Mouse (Mus musculus) stomach, embryonic 15.5 days (tissue): Measurements from ENCODE around the gene Ing3. TPM values are rescaled to one million over a fixed set of nuclear protein-coding genes. Genes with fewer than 3 reads are reported as not detected.

Experiments
- ATAC-seq: fragments of 200-750 bp; cut with Nextera tagmentation; 2 replicates; pipeline ENCODE4 v1.8.0; 2017; ENCODE audit warnings: low read depth, moderate number of reproducible peaks, moderate TSS enrichment; ENCODE audit not compliant: insufficient read depth, low FRiP score
- H3K27ac ChIP-seq: fragments of 300-500 bp; sonication (generic); 2 replicates; pipeline ENCODE4 v1.5.1; 2015; ENCODE audit warnings: mild to moderate bottlenecking, inconsistent platforms
- H3K27me3 ChIP-seq: fragments of 300-500 bp; sonication (generic); replicated peaks from 2 replicates; pipeline ENCODE4 v1.6.1; 2015; ENCODE audit warnings: inconsistent platforms
- H3K36me3 ChIP-seq: fragments of 300-500 bp; sonication (generic); 2 replicates; pipeline ENCODE4 v1.6.1; 2015; ENCODE audit warnings: inconsistent platforms
- H3K4me1 ChIP-seq: fragments of 300-500 bp; sonication (generic); 2 replicates; pipeline ENCODE4 v1.6.1; 2015; ENCODE audit warnings: inconsistent platforms
- H3K4me2 ChIP-seq: fragments of 300-500 bp; sonication (generic); 2 replicates; pipeline ENCODE4 v1.6.1; 2015; ENCODE audit warnings: mild to moderate bottlenecking, inconsistent platforms
- H3K4me3 ChIP-seq: fragments of 300-500 bp; sonication (generic); replicated peaks from 2 replicates; pipeline ENCODE4 v1.5.1; 2015; ENCODE audit warnings: inconsistent platforms
- H3K9ac ChIP-seq: fragments of 300-500 bp; sonication (generic); 2 replicates; pipeline ENCODE4 v1.6.1; 2015; ENCODE audit warnings: inconsistent platforms
- H3K9me3 ChIP-seq: fragments of 300-500 bp; sonication (generic); 2 replicates; pipeline ENCODE4 v1.6.1; 2016; ENCODE audit warnings: inconsistent platforms
- WGBS: fragments of 180-500 bp; shearing (Covaris S2); methylation state at CpG from one replicate; pipeline ENCODE4 v1.1.7; 2015; 5-methylcytosine and 5-hydroxymethylcytosine counted together
- polyA plus RNA-seq: library from polyadenylated mRNA; unstranded; fragments of >200 nt; fragmentation: Nextera tagmentation; extraction: Ambion mirVana; gene quantifications from 2 replicates; pipeline ENCODE4 v1.2.1, GENCODE M21; 2015

Ing3 gene
- 42.5 and 44.3 TPM in 2 replicates for polyA plus RNA-seq

- Histone ChIP-seq H3K9ac (peak within 1 kb of the TSS; percentile 71; the same call in 1 of the 2 replicates), H3K27ac (peak within 1 kb of the TSS; percentile 99), H3K4me1 (peaks cover 5% of the 10 kb centered on the region), H3K4me3 (peak within 1 kb of the TSS; percentile 80), H3K36me3 (no peaks in the 10 kb centered on the region), H3K4me2 (peak within 1 kb of the TSS; percentile 64), H3K9me3 (no peaks in the 10 kb centered on the region), H3K27me3 (no peaks in the 10 kb centered on the region)
- ATAC-seq: peak; percentile 98
- under 1% methylated on average over 35 of the region's 35 CpGs for WGBS
Observed at GRCm38 (mm10) chr6:21949226-21949731, at the start of gene Ing3. TSS of gene Ing3 (plus strand) at chr6:21949571.

GRCm38 (mm10) chr6:21909720-21910119 lies 39.7 kb upstream of the Ing3 start:
- no peaks in the 10 kb centered on the region for H3K9me3 ChIP-seq
- no peak overlapping the region for H3K4me3 ChIP-seq
- no peaks in the 10 kb centered on the region for H3K36me3 ChIP-seq
- H3K27ac ChIP-seq: no peak overlapping the region
- H3K9ac ChIP-seq: no peak overlapping the region
- H3K27me3 ChIP-seq: no peaks in the 10 kb centered on the region
- no peaks in the 10 kb centered on the region for H3K4me1 ChIP-seq
- ATAC-seq: no peak
- H3K4me2 ChIP-seq: no peak overlapping the region

GRCm38 (mm10) chr6:21910804-21911203 lies 38.6 kb upstream of the Ing3 start:
- Histone ChIP-seq H3K9ac (no peak overlapping the region), H3K4me3 (no peak overlapping the region), H3K4me2 (no peak overlapping the region), H3K9me3 (no peaks in the 10 kb centered on the region), H3K27ac (no peak overlapping the region), H3K27me3 (no peaks in the 10 kb centered on the region), H3K36me3 (no peaks in the 10 kb centered on the region), H3K4me1 (no peaks in the 10 kb centered on the region)
- 83% methylated on average over 6 of the region's 6 CpGs for WGBS
- ATAC-seq: no peak

- H3K9me3 ChIP-seq: no peaks in the 10 kb centered on the region
- WGBS: 78% methylated on average over 2 of the region's 2 CpGs
- H3K4me1 ChIP-seq: no peaks in the 10 kb centered on the region
- no peak overlapping the region for H3K27ac ChIP-seq
- ATAC-seq: no peak
- no peak overlapping the region for H3K9ac ChIP-seq
- no peak overlapping the region for H3K4me3 ChIP-seq
- H3K36me3 ChIP-seq: no peaks in the 10 kb centered on the region
- H3K27me3 ChIP-seq: no peaks in the 10 kb centered on the region
- no peak overlapping the region for H3K4me2 ChIP-seq
Observed at GRCm38 (mm10) chr6:21916591-21916990, 32.8 kb upstream of the Ing3 start.

GRCm38 (mm10) chr6:21924150-21924549 lies 25.2 kb upstream of the Ing3 start:
- H3K4me3 ChIP-seq: no peak overlapping the region
- H3K9ac ChIP-seq: no peak overlapping the region
- H3K27me3 ChIP-seq: no peaks in the 10 kb centered on the region
- H3K4me2 ChIP-seq: no peak overlapping the region
- ATAC-seq: no peak
- H3K4me1 ChIP-seq: no peaks in the 10 kb centered on the region
- no peak overlapping the region for H3K27ac ChIP-seq
- H3K9me3 ChIP-seq: no peaks in the 10 kb centered on the region
- WGBS: 34% methylated on average over 1 of the region's 1 CpGs
- no peaks in the 10 kb centered on the region for H3K36me3 ChIP-seq

- 68% methylated on average over 4 of the region's 4 CpGs for WGBS
- Histone ChIP-seq H3K36me3 (no peaks in the 10 kb centered on the region), H3K4me3 (no peak overlapping the region), H3K27me3 (no peaks in the 10 kb centered on the region), H3K9ac (no peak overlapping the region), H3K9me3 (no peaks in the 10 kb centered on the region), H3K4me1 (no peaks in the 10 kb centered on the region), H3K4me2 (no peak overlapping the region), H3K27ac (no peak overlapping the region)
- ATAC-seq: no peak
Observed at GRCm38 (mm10) chr6:21937981-21938635, 11.3 kb upstream of the Ing3 start.

- Histone ChIP-seq H3K9ac (peak overlapping the region; percentile 71; the same call in 1 of the 2 replicates), H3K36me3 (no peaks in the 10 kb centered on the region), H3K27ac (peak overlapping the region; percentile 99), H3K9me3 (no peaks in the 10 kb centered on the region), H3K27me3 (no peaks in the 10 kb centered on the region), H3K4me2 (peak overlapping the region; percentile 64), H3K4me1 (peaks cover 5% of the 10 kb centered on the region), H3K4me3 (peak overlapping the region; percentile 80)
- ATAC-seq: peak; percentile 94
- under 1% methylated on average over 58 of the region's 68 CpGs for WGBS
Observed at GRCm38 (mm10) chr6:21949771-21950448, 539 bp downstream of the Ing3 start.

- H3K27me3 ChIP-seq: no peaks in the 10 kb centered on the region
- no peak overlapping the region; the same call in 1 of the 2 replicates for H3K9ac ChIP-seq
- H3K4me1 ChIP-seq: peaks cover 5% of the 10 kb centered on the region
- H3K4me2 ChIP-seq: peak overlapping the region; percentile 64
- no peak for ATAC-seq
- peaks cover 3% of the 10 kb centered on the region; the same call in 1 of the 2 replicates for H3K36me3 ChIP-seq
- peak overlapping the region; percentile 99; the same call in 1 of the 2 replicates for H3K27ac ChIP-seq
- no peaks in the 10 kb centered on the region for H3K9me3 ChIP-seq
- WGBS: 59% methylated on average over 2 of the region's 2 CpGs
- peak overlapping the region; percentile 80 for H3K4me3 ChIP-seq
Observed at GRCm38 (mm10) chr6:21950676-21951075, 1.3 kb downstream of the Ing3 start.

- H3K9ac ChIP-seq: no peak overlapping the region
- no peaks in the 10 kb centered on the region for H3K27me3 ChIP-seq
- ATAC-seq: no peak
- H3K9me3 ChIP-seq: no peaks in the 10 kb centered on the region
- WGBS: 82% methylated on average over 4 of the region's 4 CpGs
- H3K4me3 ChIP-seq: no peak overlapping the region
- H3K27ac ChIP-seq: no peak overlapping the region
- H3K4me2 ChIP-seq: no peak overlapping the region
- H3K4me1 ChIP-seq: peaks cover 5% of the 10 kb centered on the region
- H3K36me3 ChIP-seq: peaks cover 7% of the 10 kb centered on the region; the same call in 1 of the 2 replicates
Observed at GRCm38 (mm10) chr6:21955468-21955867, 6.1 kb downstream of the Ing3 start.

- ATAC-seq: no peak
- Histone ChIP-seq H3K4me1 (no peaks in the 10 kb centered on the region), H3K27ac (no peak overlapping the region), H3K4me3 (no peak overlapping the region), H3K9ac (no peak overlapping the region), H3K9me3 (no peaks in the 10 kb centered on the region), H3K27me3 (no peaks in the 10 kb centered on the region), H3K36me3 (peaks cover 7% of the 10 kb centered on the region; the same call in 1 of the 2 replicates), H3K4me2 (no peak overlapping the region)
- 85% methylated on average over 4 of the region's 4 CpGs for WGBS
Observed at GRCm38 (mm10) chr6:21958922-21959321, 9.6 kb downstream of the Ing3 start.

- Histone ChIP-seq H3K4me1 (no peaks in the 10 kb centered on the region), H3K36me3 (peaks cover 7% of the 10 kb centered on the region; the same call in 1 of the 2 replicates), H3K9me3 (no peaks in the 10 kb centered on the region), H3K4me3 (no peak overlapping the region), H3K4me2 (no peak overlapping the region), H3K9ac (no peak overlapping the region), H3K27ac (no peak overlapping the region), H3K27me3 (no peaks in the 10 kb centered on the region)
- 92% methylated on average over 5 of the region's 5 CpGs for WGBS
- no peak for ATAC-seq
Observed at GRCm38 (mm10) chr6:21959909-21960308, 10.5 kb downstream of the Ing3 start.

GRCm38 (mm10) chr6:21977532-21977931 lies 28.2 kb downstream of the Ing3 start:
- Histone ChIP-seq H3K36me3 (0 out of 2 replicates have a peak, but pooled peaks cover 11% of the 10 kb centered on the region), H3K4me1 (no peaks in the 10 kb centered on the region), H3K4me3 (no peak overlapping the region), H3K27ac (no peak overlapping the region), H3K9ac (no peak overlapping the region), H3K27me3 (no peaks in the 10 kb centered on the region), H3K9me3 (no peaks in the 10 kb centered on the region), H3K4me2 (no peak overlapping the region)
- ATAC-seq: no peak
- 66% methylated on average over 2 of the region's 2 CpGs for WGBS
